Mouse (Mus musculus): ENCODE measurements around the gene Ficd. TPM values are rescaled to one million over a fixed set of nuclear protein-coding genes. Genes with fewer than 3 reads are reported as not detected.

Ficd gene
- polyA plus RNA-seq, 1 experiment: 5.0 TPM

GRCm38 (mm10) chr5:113728691-113729090 lies 6.9 kb upstream of the Ficd start:
- no peaks in the 10 kb centered on the region for H3K36me3 ChIP-seq (ENCODE audit: control insufficient read depth, insufficient read depth)
- no peak overlapping the region for H3K4me2 ChIP-seq (ENCODE audit: low read depth)
- peaks cover 51% of the 10 kb centered on the region for H3K27me3 ChIP-seq (ENCODE audit: control insufficient read depth, insufficient read depth, insufficient read length)
- no peak overlapping the region for H3K4me3 ChIP-seq
- H3ac ChIP-seq (ENCODE audit: control insufficient read depth, insufficient read length): no peak overlapping the region
- TF ChIP-seq MYOD1 (IDR thresholded peaks at IDR 0.05; ENCODE audit: control insufficient read depth in 1 of 3, insufficient read length in 2 of 3, low read depth in 2 of 3) (no peak), USF1 (IDR thresholded peaks at IDR 0.05; ENCODE audit: low read depth) (no peak), E2F4 (IDR thresholded peaks at IDR 0.05; ENCODE audit: insufficient read depth) (no peak), MYOG (IDR thresholded peaks at IDR 0.05; ENCODE audit: control insufficient read depth in 1 of 3, insufficient read depth in 1 of 3, insufficient read length in 2 of 3, low read depth in 2 of 3) (no peak), TCF12 (IDR thresholded peaks at IDR 0.05; ENCODE audit: insufficient read depth, poor library complexity, severe bottlenecking) (no peak), CEBPB (IDR thresholded peaks at IDR 0.05; ENCODE audit: insufficient read depth, poor library complexity, severe bottlenecking) (no peak), POLR2AphosphoS2 (IDR thresholded peaks at IDR 0.05; ENCODE audit: insufficient read length, low read depth) (no peak), REST (IDR thresholded peaks at IDR 0.05; ENCODE audit: insufficient read depth, insufficient read length) (no peak), TCF3 (IDR thresholded peaks at IDR 0.05; ENCODE audit: insufficient read length, low read depth) (no peak), MAX (IDR thresholded peaks at IDR 0.05; ENCODE audit: low read depth) (no peak), SRF (IDR thresholded peaks at IDR 0.05; ENCODE audit: control insufficient read depth, insufficient read length, low read depth) (no peak), POLR2A (IDR thresholded peaks at IDR 0.05; ENCODE audit: insufficient read length, low read depth) (no peak)
- no peaks in the 10 kb centered on the region for H3K79me2 ChIP-seq (ENCODE audit: control insufficient read depth, insufficient read depth)

GRCm38 (mm10) chr5:113730641-113731121 lies 4.9 kb upstream of the Ficd start:
- H3K4me2 ChIP-seq (ENCODE audit: low read depth): no peak overlapping the region
- no peak overlapping the region for H3K4me3 ChIP-seq
- no peaks in the 10 kb centered on the region for H3K36me3 ChIP-seq (ENCODE audit: control insufficient read depth, insufficient read depth)
- H3K27me3 ChIP-seq (ENCODE audit: control insufficient read depth, insufficient read depth, insufficient read length): peaks cover 46% of the 10 kb centered on the region
- no peak overlapping the region for H3ac ChIP-seq (ENCODE audit: control insufficient read depth, insufficient read length)
- H3K79me2 ChIP-seq (ENCODE audit: control insufficient read depth, insufficient read depth): no peaks in the 10 kb centered on the region
- no peak for TF ChIP-seq SRF (IDR thresholded peaks at IDR 0.05; ENCODE audit: control insufficient read depth, insufficient read length, low read depth)
- no peak for TF ChIP-seq POLR2A (IDR thresholded peaks at IDR 0.05; ENCODE audit: insufficient read length, low read depth)
- no peak for TF ChIP-seq CEBPB (IDR thresholded peaks at IDR 0.05; ENCODE audit: insufficient read depth, poor library complexity, severe bottlenecking)
- TF ChIP-seq E2F4 (IDR thresholded peaks at IDR 0.05; ENCODE audit: insufficient read depth): no peak
- no peak for TF ChIP-seq REST (IDR thresholded peaks at IDR 0.05; ENCODE audit: insufficient read depth, insufficient read length)
- no peak for TF ChIP-seq MYOG (IDR thresholded peaks at IDR 0.05; ENCODE audit: control insufficient read depth in 1 of 3, insufficient read depth in 1 of 3, insufficient read length in 2 of 3, low read depth in 2 of 3)
- TF ChIP-seq TCF12 (IDR thresholded peaks at IDR 0.05; ENCODE audit: insufficient read depth, poor library complexity, severe bottlenecking): no peak
- TF ChIP-seq MYOD1 (IDR thresholded peaks at IDR 0.05; ENCODE audit: control insufficient read depth in 1 of 3, insufficient read length in 2 of 3, low read depth in 2 of 3): no peak
- TF ChIP-seq POLR2AphosphoS2 (IDR thresholded peaks at IDR 0.05; ENCODE audit: insufficient read length, low read depth): no peak
- TF ChIP-seq TCF3 (IDR thresholded peaks at IDR 0.05; ENCODE audit: insufficient read length, low read depth): no peak
- no peak for TF ChIP-seq USF1 (IDR thresholded peaks at IDR 0.05; ENCODE audit: low read depth)
- TF ChIP-seq MAX (IDR thresholded peaks at IDR 0.05; ENCODE audit: low read depth): no peak

GRCm38 (mm10) chr5:113731174-113731573 lies 4.4 kb upstream of the Ficd start:
- no peak for TF ChIP-seq MAX (IDR thresholded peaks at IDR 0.05; ENCODE audit: low read depth)
- TF ChIP-seq POLR2AphosphoS2 (IDR thresholded peaks at IDR 0.05; ENCODE audit: insufficient read length, low read depth): no peak
- TF ChIP-seq MYOG (IDR thresholded peaks at IDR 0.05; ENCODE audit: control insufficient read depth in 1 of 3, insufficient read depth in 1 of 3, insufficient read length in 2 of 3, low read depth in 2 of 3): no peak
- no peak for TF ChIP-seq SRF (IDR thresholded peaks at IDR 0.05; ENCODE audit: control insufficient read depth, insufficient read length, low read depth)
- TF ChIP-seq POLR2A (IDR thresholded peaks at IDR 0.05; ENCODE audit: insufficient read length, low read depth): no peak
- no peak for TF ChIP-seq CEBPB (IDR thresholded peaks at IDR 0.05; ENCODE audit: insufficient read depth, poor library complexity, severe bottlenecking)
- no peak for TF ChIP-seq TCF12 (IDR thresholded peaks at IDR 0.05; ENCODE audit: insufficient read depth, poor library complexity, severe bottlenecking)
- no peak for TF ChIP-seq E2F4 (IDR thresholded peaks at IDR 0.05; ENCODE audit: insufficient read depth)
- TF ChIP-seq MYOD1 (IDR thresholded peaks at IDR 0.05; ENCODE audit: control insufficient read depth in 1 of 3, insufficient read length in 2 of 3, low read depth in 2 of 3): no peak
- no peak for TF ChIP-seq TCF3 (IDR thresholded peaks at IDR 0.05; ENCODE audit: insufficient read length, low read depth)
- TF ChIP-seq REST (IDR thresholded peaks at IDR 0.05; ENCODE audit: insufficient read depth, insufficient read length): no peak
- no peak for TF ChIP-seq USF1 (IDR thresholded peaks at IDR 0.05; ENCODE audit: low read depth)
- no peaks in the 10 kb centered on the region for H3K36me3 ChIP-seq (ENCODE audit: control insufficient read depth, insufficient read depth)

DNA sequence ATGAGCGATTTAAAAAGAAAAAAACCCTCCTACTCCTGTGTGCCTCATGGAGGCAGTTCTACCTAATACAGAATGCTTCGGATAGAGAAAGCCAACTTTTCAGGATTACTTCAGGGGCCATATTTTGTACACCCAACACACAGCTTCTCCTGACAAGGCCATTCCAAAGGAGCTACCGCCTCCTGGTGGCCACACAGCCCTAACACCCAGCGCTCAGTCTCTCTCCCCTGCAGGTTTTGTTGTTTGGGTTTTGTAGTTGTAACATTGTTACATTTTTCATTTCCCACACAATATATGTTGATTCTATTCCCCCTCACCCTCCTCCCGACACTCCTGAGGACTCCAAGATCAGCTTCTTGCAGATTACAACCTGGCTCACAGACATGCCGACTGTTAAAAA lies 3.4 kb upstream of the Ficd start:
- no peak overlapping the region for H3K4me2 ChIP-seq (ENCODE audit: low read depth)

More at GRCm38 (mm10) chr5:113731174-113731573, 4.4 kb upstream of the Ficd start:
- peaks cover 43% of the 10 kb centered on the region for H3K27me3 ChIP-seq (ENCODE audit: control insufficient read depth, insufficient read depth, insufficient read length)
- no peak overlapping the region for H3K4me3 ChIP-seq
- no peaks in the 10 kb centered on the region for H3K79me2 ChIP-seq (ENCODE audit: control insufficient read depth, insufficient read depth)
- H3ac ChIP-seq (ENCODE audit: control insufficient read depth, insufficient read length): no peak overlapping the region
- no peak overlapping the region for H3K4me2 ChIP-seq (ENCODE audit: low read depth)

More for the DNA sequence above, 3.4 kb upstream of the Ficd start:
- no peaks in the 10 kb centered on the region for H3K79me2 ChIP-seq (ENCODE audit: control insufficient read depth, insufficient read depth)
- no peaks in the 10 kb centered on the region for H3K36me3 ChIP-seq (ENCODE audit: control insufficient read depth, insufficient read depth)
- TF ChIP-seq USF1 (IDR thresholded peaks at IDR 0.05; ENCODE audit: low read depth) (no peak), CEBPB (IDR thresholded peaks at IDR 0.05; ENCODE audit: insufficient read depth, poor library complexity, severe bottlenecking) (no peak), MYOG (IDR thresholded peaks at IDR 0.05; ENCODE audit: control insufficient read depth in 1 of 3, insufficient read depth in 1 of 3, insufficient read length in 2 of 3, low read depth in 2 of 3) (no peak), MYOD1 (IDR thresholded peaks at IDR 0.05; ENCODE audit: control insufficient read depth in 1 of 3, insufficient read length in 2 of 3, low read depth in 2 of 3) (no peak), MAX (IDR thresholded peaks at IDR 0.05; ENCODE audit: low read depth) (no peak), E2F4 (IDR thresholded peaks at IDR 0.05; ENCODE audit: insufficient read depth) (no peak), TCF3 (IDR thresholded peaks at IDR 0.05; ENCODE audit: insufficient read length, low read depth) (no peak), SRF (IDR thresholded peaks at IDR 0.05; ENCODE audit: control insufficient read depth, insufficient read length, low read depth) (no peak), POLR2A (IDR thresholded peaks at IDR 0.05; ENCODE audit: insufficient read length, low read depth) (no peak), TCF12 (IDR thresholded peaks at IDR 0.05; ENCODE audit: insufficient read depth, poor library complexity, severe bottlenecking) (no peak), POLR2AphosphoS2 (IDR thresholded peaks at IDR 0.05; ENCODE audit: insufficient read length, low read depth) (no peak), REST (IDR thresholded peaks at IDR 0.05; ENCODE audit: insufficient read depth, insufficient read length) (no peak)
- H3K27me3 ChIP-seq (ENCODE audit: control insufficient read depth, insufficient read depth, insufficient read length): peaks cover 33% of the 10 kb centered on the region
- H3K4me3 ChIP-seq: no peak overlapping the region
- no peak overlapping the region for H3ac ChIP-seq (ENCODE audit: control insufficient read depth, insufficient read length)
